Comparison of ENCODE assay signal across 10 mouse cellular contexts in the genomic region with DNA sequence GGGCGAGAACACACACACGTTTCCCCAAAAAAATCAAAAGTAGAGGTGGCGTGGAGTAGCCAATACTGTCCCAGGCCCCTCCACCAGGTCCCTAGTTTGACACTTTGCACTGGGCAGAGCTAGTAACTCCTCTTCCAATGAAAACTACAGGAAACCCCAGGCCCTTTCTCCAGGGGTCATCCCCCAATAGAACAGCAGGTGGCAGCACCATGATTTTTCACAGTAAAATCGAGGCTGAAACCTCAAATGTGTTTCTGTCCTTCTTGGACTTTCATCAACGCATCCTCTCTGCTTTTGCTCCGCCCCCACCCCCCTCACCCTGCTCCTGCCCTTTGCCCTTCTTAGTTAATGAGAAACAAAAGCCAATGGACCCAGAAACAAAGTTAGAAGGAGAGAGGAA. TPM values are rescaled to one million over a fixed set of nuclear protein-coding genes. Genes with fewer than 3 reads are reported as not detected.
DNase-seq lines count a peak whose midpoint lies in the region; TF ChIP-seq lines count a peak whose summit lies in the region.
"Had no signal": no experiment of that assay in that cellular context is flagged by ENCODE, and none has a peak within 500 bp of the region (broad histone marks: within the 10 kb centered on the region; RNA-seq: fewer than 3 reads in every experiment).

No protein-coding gene starts in this region.

- 0 out of 2 replicates have a peak overlapping the region, but pooled peaks have one; percentile 23 for H3K9ac ChIP-seq in ES-E14 (ENCODE audit: insufficient read depth, low read depth, low read length, poor library complexity, severe bottlenecking)
- H3K9ac ChIP-seq: embryonic facial prominence, embryonic 12.5 days; limb, embryonic 13.5 days had no signal

- H3K4me3 ChIP-seq in gastrocnemius, adult 2 months: no peak overlapping the region
- H3K4me3 ChIP-seq in ES-E14 (ENCODE audit: insufficient read depth in 1 of 2, low read depth in 1 of 2, low read length in 2 of 2, poor library complexity in 1 of 2, severe bottlenecking in 1 of 2): no peak overlapping the region
- H3K4me3 ChIP-seq in cortical plate, adult 2 months (ENCODE audit: insufficient read depth, low read length): no peak overlapping the region
- H3K4me3 ChIP-seq: embryonic facial prominence, embryonic 12.5 days; limb, embryonic 13.5 days had no signal

- H3K9me3 ChIP-seq in ES-E14 (ENCODE audit: control insufficient read depth, insufficient read depth, low read depth, low read length): no peaks in the 10 kb centered on the region
- H3K9me3 ChIP-seq: embryonic facial prominence, embryonic 12.5 days; limb, embryonic 13.5 days had no signal

- peaks cover 5 to 27% of the 10 kb centered on the region in 2 experiments; a peak in 3 of 4 replicates for H3K4me1 ChIP-seq in ES-E14 (ENCODE audit: control insufficient read depth in 2 of 2, insufficient read depth in 2 of 2, low read length in 2 of 2, poor library complexity in 1 of 2)
- no peaks in the 10 kb centered on the region for H3K4me1 ChIP-seq in cortical plate, adult 2 months (ENCODE audit: control insufficient read depth, insufficient read depth, low read length)
- H3K4me1 ChIP-seq: embryonic facial prominence, embryonic 12.5 days; limb, embryonic 13.5 days had no signal

- H3K36me3 ChIP-seq in ES-E14 (ENCODE audit: control insufficient read depth, insufficient read depth, low read length, poor library complexity, severe bottlenecking): peaks cover 4% of the 10 kb centered on the region
- H3K36me3 ChIP-seq: embryonic facial prominence, embryonic 12.5 days; limb, embryonic 13.5 days had no signal

- TF ChIP-seq POLR2A in cortical plate, adult 2 months (IDR thresholded peaks at IDR 0.05; ENCODE audit: extremely low read depth, insufficient read depth, low read length): no peak

- in situ Hi-C loops in ES-E14 (cut with MboI; ENCODE audit: low sequenced_read_pairs in 2 of 2, unreplicated experiment in 2 of 2): no loop called here

- H3K27ac ChIP-seq in gastrocnemius, adult 2 months: no peak overlapping the region
- no peak overlapping the region for H3K27ac ChIP-seq in ES-E14 (ENCODE audit: insufficient read depth, low read depth, low read length, poor library complexity, severe bottlenecking)
- no peak overlapping the region for H3K27ac ChIP-seq in cortical plate, adult 2 months (ENCODE audit: insufficient read depth, low read length)
- H3K27ac ChIP-seq: embryonic facial prominence, embryonic 12.5 days; limb, embryonic 13.5 days had no signal

- peak; percentile 74 for TF ChIP-seq CTCF in gastrocnemius, adult 2 months (IDR thresholded peaks at IDR 0.05)
- peak; percentile 54 for TF ChIP-seq CTCF in cortical plate, adult 2 months (IDR thresholded peaks at IDR 0.05; ENCODE audit: extremely low read depth, insufficient read depth, low read length)

- DNase-seq in gastrocnemius, adult 2 months: peak; percentile 51
- no peak for DNase-seq in gastrocnemius, adult 8-10 months (ENCODE audit: low spot score in 2 of 2)
- DNase-seq in 3134 (ENCODE audit: extremely low read depth, insufficient read length, low spot score): peak; percentile 37
- no peak for DNase-seq in ES-E14 (ENCODE audit: low read depth, low spot score)
- DNase-seq in kidney, adult 9 months: peak; percentile 90
- DNase-seq in lung, postnatal 25 days (ENCODE audit: low spot score): peak; percentile 27
- peak; percentile 20 to 45 for DNase-seq in thymus, postnatal 10 days (ENCODE audit: low spot score in 2 of 2)

- intact Hi-C loops in gastrocnemius, adult 2 months (cut with DNase I): no loop called here

TF ChIP-seq in ES-E14, 5 proteins besides CTCF, POLR2A, EP300 and RAD21:
- TF ChIP-seq MAFK (IDR thresholded peaks at IDR 0.05; ENCODE audit: insufficient read depth, low read depth, low read length) (no peak), ZC3H11A (IDR thresholded peaks at IDR 0.05; ENCODE audit: borderline replicate concordance, low read depth, low read length) (no peak), HCFC1 (IDR thresholded peaks at IDR 0.05; ENCODE audit: borderline replicate concordance, insufficient read depth, low read length) (no peak), CHD2 (IDR thresholded peaks at IDR 0.05; ENCODE audit: low read depth, low read length) (0 out of 2 replicates have a peak, but pooled peaks have one; percentile 41)

RNA-seq across cellular contexts. Expression of gene C1rl, which starts 11.3 kb away (rescaled TPM):
- under 1 TPM; 0.28 to 0.61 TPM for total RNA-seq in gastrocnemius, adult 2 months (2021)
- under 1 TPM in 3 of 4 experiments, not detected in 1; 0.34 to 0.51 (median 0.45) TPM for total RNA-seq in gastrocnemius, adult 8-10 months (2022)
- 1.0 and 2.2 TPM in 2 replicates for total RNA-seq in ES-E14 (2012; rRNA removed)
- polyA plus RNA-seq in cortical plate, adult 2 months (2012; rRNA removed): 0.19 and 0.38 TPM in 2 replicates

RNA-seq across cellular contexts. Expression of gene Clstn3, which starts 17.0 kb away (rescaled TPM):
- under 1 TPM; 0.36 to 0.64 TPM for total RNA-seq in gastrocnemius, adult 2 months (2021)
- 1 to 10 TPM in 1 of 4 experiments, under 1 TPM in 3; 0.27 to 1.2 (median 0.48) TPM for total RNA-seq in gastrocnemius, adult 8-10 months (2022)
- total RNA-seq in ES-E14 (2012; rRNA removed): 37.0 and 79.2 TPM in 2 replicates
- 280 TPM in 2 replicates for polyA plus RNA-seq in cortical plate, adult 2 months (2012; rRNA removed)

RNA-seq across cellular contexts. Expression of gene C1ra, which starts 30.6 kb away (rescaled TPM):
- total RNA-seq in gastrocnemius, adult 2 months (2021): 10 to 100 TPM in 1 of 2 experiments, 1 to 10 TPM in 1; 7.4 to 10.5 TPM
- 1 to 10 TPM; 3.6 to 7.5 (median 5.5) TPM for total RNA-seq in gastrocnemius, adult 8-10 months (2022)
- 0.26 and 0.31 TPM in 2 replicates for total RNA-seq in ES-E14 (2012; rRNA removed)
- polyA plus RNA-seq in cortical plate, adult 2 months (2012; rRNA removed): 2.1 TPM in 2 replicates

Comparison
In these comparisons a context has a peak if more than half of its experiments do, and no peak if none do; other contexts are left out.
1. DNase-seq: peak in gastrocnemius, adult 2 months (single experiment), 3134 (single experiment), kidney, adult 9 months (single experiment), lung, postnatal 25 days (single experiment) and thymus, postnatal 10 days (2 of 2); none in gastrocnemius, adult 8-10 months (0 of 2) and ES-E14 (single experiment).
2. RNA of gene Clstn3, which starts 17.0 kb away (total RNA-seq): 37.0 to 79.2 TPM in ES-E14; 0.36 to 0.64 TPM in gastrocnemius, adult 2 months and 0.27 to 1.2 TPM in gastrocnemius, adult 8-10 months; every median in the first group is over 10 times any median in the second.